Mouse (Mus musculus): ENCODE measurements at regions not wholly inside any gene's neighbourhood (a gene's known extent, or its start where the extent isn't known, plus 50 kb on each side); places are given as distances from the start of the nearest gene placed in this dataset.

DNA sequence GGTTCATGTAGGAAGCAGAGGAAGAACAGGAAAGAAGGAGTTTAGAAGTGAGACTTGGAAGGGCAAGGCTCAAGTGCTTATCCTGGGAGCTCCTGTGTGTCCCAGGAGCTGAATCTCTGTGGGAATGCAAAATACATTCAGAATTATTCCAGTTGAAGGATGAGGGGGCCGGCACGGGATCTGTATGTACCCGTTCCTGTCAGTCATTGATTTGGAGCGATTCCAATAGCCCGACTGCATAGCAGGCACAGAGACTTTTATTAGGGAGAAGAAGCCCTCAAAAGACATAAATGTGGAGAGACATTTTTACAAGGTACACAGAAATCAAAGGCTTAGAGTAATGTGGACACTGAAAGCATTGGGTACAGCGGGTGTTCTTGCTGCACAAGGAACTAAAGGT lies 181.8 kb upstream of the Pcsk2 start:
- Histone ChIP-seq H3K4me2 (ENCODE audit: low read length) (no peak overlapping the region), H3K4me3 (ENCODE audit: low read depth, low read length) (no peak overlapping the region), H3K9ac (ENCODE audit: low read length) (no peak overlapping the region), H3K36me3 (ENCODE audit: control insufficient read depth, insufficient read depth, low read length) (no peaks in the 10 kb centered on the region), H3K27ac (ENCODE audit: low read depth, low read length) (no peak overlapping the region), H3K4me1 (ENCODE audit: control insufficient read depth, insufficient read depth, low read length) (no peaks in the 10 kb centered on the region; the same call in 1 of the 2 replicates), H3K27me3 (replicated peaks; ENCODE audit: control insufficient read depth, insufficient read depth, low read length) (no peaks in the 10 kb centered on the region), H3K9me3 (replicated peaks; ENCODE audit: control insufficient read depth, low read length) (no peaks in the 10 kb centered on the region)
- WGBS = 45% methylated on average over 6 of the region's 6 CpGs
- ATAC-seq (0 out of 2 replicates have a peak, but pooled peaks have one; percentile 40), DNase-seq (ENCODE audit: low spot score) (peak; percentile 46)

DNA sequence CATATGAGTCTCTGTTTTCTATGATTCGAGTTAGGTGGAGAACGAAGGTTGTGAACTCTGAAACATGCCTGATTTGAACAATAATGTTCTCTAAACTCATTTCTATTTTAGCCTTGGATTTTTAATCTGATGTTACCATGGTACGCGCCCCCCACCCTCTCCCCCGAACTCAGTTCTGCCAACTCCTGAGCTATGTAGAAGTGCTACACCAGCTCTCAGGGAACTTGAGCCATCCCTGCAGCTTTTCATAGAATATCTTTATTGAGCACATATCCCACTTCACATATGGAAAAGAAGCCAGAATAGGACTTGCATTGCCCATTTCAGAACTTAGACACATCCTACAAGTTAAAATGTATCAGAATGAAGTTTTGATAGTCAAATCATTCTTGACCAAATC lies 180.0 kb upstream of the Pcsk2 start:
- no peak overlapping the region for H3K27ac ChIP-seq (ENCODE audit: low read depth, low read length)
- H3K4me1 ChIP-seq (ENCODE audit: control insufficient read depth, insufficient read depth, low read length) = no peaks in the 10 kb centered on the region; the same call in 1 of the 2 replicates
- H3K4me2 ChIP-seq (ENCODE audit: low read length) = no peak overlapping the region
- DNase-seq (ENCODE audit: low spot score) (no peak), ATAC-seq (no peak)
- no peak overlapping the region for H3K4me3 ChIP-seq (ENCODE audit: low read depth, low read length)
- H3K9me3 ChIP-seq (replicated peaks; ENCODE audit: control insufficient read depth, low read length) = no peaks in the 10 kb centered on the region
- no peaks in the 10 kb centered on the region for H3K36me3 ChIP-seq (ENCODE audit: control insufficient read depth, insufficient read depth, low read length)
- no peaks in the 10 kb centered on the region for H3K27me3 ChIP-seq (replicated peaks; ENCODE audit: control insufficient read depth, insufficient read depth, low read length)
- no peak overlapping the region for H3K9ac ChIP-seq (ENCODE audit: low read length)
- 91% methylated on average over 5 of the region's 5 CpGs for WGBS
